Mouse (Mus musculus): Measurements from ENCODE around the gene Xirp2. TPM values are rescaled to one million over a fixed set of nuclear protein-coding genes. Genes with fewer than 3 reads are reported as not detected.

The Xirp2 gene
- polyA plus RNA-seq, 1 experiment from 2014 or later = not detected

GRCm38 (mm10) chr2:67539426-67539825 lies 93.6 kb downstream of the Xirp2 start:
- Histone ChIP-seq H3K27me3 (ENCODE audit: control insufficient read depth, insufficient read depth, low read length) (no peaks in the 10 kb centered on the region), H3K4me1 (replicated peaks; ENCODE audit: control insufficient read depth, insufficient read depth, low read length) (no peaks in the 10 kb centered on the region), H3K4me3 (replicated peaks; ENCODE audit: low read length) (no peak overlapping the region), H3K36me3 (replicated peaks; ENCODE audit: control insufficient read depth, insufficient read depth) (no peaks in the 10 kb centered on the region), H3K9ac (no peak overlapping the region), H3K27ac (no peak overlapping the region), H3K9me3 (ENCODE audit: control insufficient read depth, low read length) (no peaks in the 10 kb centered on the region), H3K4me2 (replicated peaks) (no peak overlapping the region)
- DNase-seq (ENCODE audit: low spot score) = no peak
- 85% methylated on average over 6 of the region's 6 CpGs for WGBS
- no peak for ATAC-seq (ENCODE audit: low FRiP score)

DNA sequence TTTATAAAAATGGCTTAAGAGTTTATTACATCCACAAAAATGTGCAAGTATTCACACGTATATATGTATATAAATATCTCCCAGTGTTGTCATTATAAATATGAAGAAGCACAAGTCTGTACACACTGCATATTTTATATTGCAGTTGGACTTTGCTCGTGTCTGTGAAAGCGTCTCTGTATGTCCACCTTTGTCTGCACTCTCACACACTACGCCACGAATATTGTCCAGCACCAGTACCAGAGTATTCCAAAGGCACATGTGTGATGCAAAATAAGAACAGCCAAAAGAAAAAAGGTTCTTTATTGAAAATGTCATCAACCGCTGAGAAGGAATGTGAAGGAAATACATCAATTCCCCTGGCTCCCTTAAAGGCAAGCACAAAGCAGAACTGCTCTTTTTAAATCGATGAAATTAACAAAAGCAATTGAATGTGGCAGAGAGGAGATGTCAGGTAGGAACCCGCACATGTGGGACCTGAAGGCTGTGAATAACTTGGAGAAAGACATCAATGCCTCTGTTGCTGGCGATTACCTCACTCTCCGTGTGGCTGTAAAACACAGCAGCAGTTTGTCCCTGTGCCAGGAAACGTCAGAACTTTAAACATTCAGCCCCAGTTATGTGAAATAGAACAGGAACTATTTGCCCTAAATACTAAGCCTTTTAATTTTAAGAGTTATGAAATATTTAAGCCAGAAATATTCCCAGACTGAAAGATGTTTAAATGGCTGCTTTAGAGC lies 96.3 kb downstream of the Xirp2 start:
- Histone ChIP-seq H3K9me3 (ENCODE audit: control insufficient read depth, low read length) (no peaks in the 10 kb centered on the region), H3K36me3 (replicated peaks; ENCODE audit: control insufficient read depth, insufficient read depth) (no peaks in the 10 kb centered on the region), H3K4me1 (replicated peaks; ENCODE audit: control insufficient read depth, insufficient read depth, low read length) (no peaks in the 10 kb centered on the region), H3K27me3 (ENCODE audit: control insufficient read depth, insufficient read depth, low read length) (no peaks in the 10 kb centered on the region), H3K9ac (0 out of 2 replicates have a peak overlapping the region, but pooled peaks have one; percentile 9), H3K4me2 (replicated peaks) (peak overlapping the region; percentile 1; the same call in 1 of the 2 replicates), H3K27ac (no peak overlapping the region), H3K4me3 (replicated peaks; ENCODE audit: low read length) (no peak overlapping the region)
- DNase-seq (ENCODE audit: low spot score) (peak; percentile 38), ATAC-seq (ENCODE audit: low FRiP score) (no peak)
- 40% methylated on average over 11 of the region's 11 CpGs for WGBS

GRCm38 (mm10) chr2:67544426-67544825 lies 98.6 kb downstream of the Xirp2 start:
- ATAC-seq (ENCODE audit: low FRiP score) = no peak
- 70% methylated on average over 8 of the region's 8 CpGs for WGBS

GRCm38 (mm10) chr2:67564851-67565479 lies 119.2 kb downstream of the Xirp2 start:
- H3K9me3 ChIP-seq (ENCODE audit: control insufficient read depth, low read length) = no peaks in the 10 kb centered on the region
- H3K4me2 ChIP-seq (replicated peaks) = peak overlapping the region; percentile 83
- no peaks in the 10 kb centered on the region for H3K27me3 ChIP-seq (ENCODE audit: control insufficient read depth, insufficient read depth, low read length)
- peaks cover 12% of the 10 kb centered on the region for H3K4me1 ChIP-seq (replicated peaks; ENCODE audit: control insufficient read depth, insufficient read depth, low read length)
- 2% methylated on average over 23 of the region's 23 CpGs for WGBS
- H3K27ac ChIP-seq = peak overlapping the region; percentile 98
- DNase-seq (ENCODE audit: low spot score) = peak; percentile 70
- ATAC-seq (ENCODE audit: low FRiP score) = peak; percentile 86
- peak overlapping the region; percentile 65 for H3K4me3 ChIP-seq (replicated peaks; ENCODE audit: low read length)
- peak overlapping the region; percentile 83 for H3K9ac ChIP-seq
- H3K36me3 ChIP-seq (replicated peaks; ENCODE audit: control insufficient read depth, insufficient read depth) = no peaks in the 10 kb centered on the region

More at GRCm38 (mm10) chr2:67544426-67544825, 98.6 kb downstream of the Xirp2 start:
- H3K9me3 ChIP-seq (ENCODE audit: control insufficient read depth, low read length) = no peaks in the 10 kb centered on the region
- no peak overlapping the region for H3K4me3 ChIP-seq (replicated peaks; ENCODE audit: low read length)
- H3K4me1 ChIP-seq (replicated peaks; ENCODE audit: control insufficient read depth, insufficient read depth, low read length) = no peaks in the 10 kb centered on the region
- H3K27ac ChIP-seq = no peak overlapping the region
- H3K4me2 ChIP-seq (replicated peaks) = no peak overlapping the region
- H3K36me3 ChIP-seq (replicated peaks; ENCODE audit: control insufficient read depth, insufficient read depth) = no peaks in the 10 kb centered on the region
- no peak overlapping the region for H3K9ac ChIP-seq
- DNase-seq (ENCODE audit: low spot score) = no peak
- no peaks in the 10 kb centered on the region for H3K27me3 ChIP-seq (ENCODE audit: control insufficient read depth, insufficient read depth, low read length)

DNA sequence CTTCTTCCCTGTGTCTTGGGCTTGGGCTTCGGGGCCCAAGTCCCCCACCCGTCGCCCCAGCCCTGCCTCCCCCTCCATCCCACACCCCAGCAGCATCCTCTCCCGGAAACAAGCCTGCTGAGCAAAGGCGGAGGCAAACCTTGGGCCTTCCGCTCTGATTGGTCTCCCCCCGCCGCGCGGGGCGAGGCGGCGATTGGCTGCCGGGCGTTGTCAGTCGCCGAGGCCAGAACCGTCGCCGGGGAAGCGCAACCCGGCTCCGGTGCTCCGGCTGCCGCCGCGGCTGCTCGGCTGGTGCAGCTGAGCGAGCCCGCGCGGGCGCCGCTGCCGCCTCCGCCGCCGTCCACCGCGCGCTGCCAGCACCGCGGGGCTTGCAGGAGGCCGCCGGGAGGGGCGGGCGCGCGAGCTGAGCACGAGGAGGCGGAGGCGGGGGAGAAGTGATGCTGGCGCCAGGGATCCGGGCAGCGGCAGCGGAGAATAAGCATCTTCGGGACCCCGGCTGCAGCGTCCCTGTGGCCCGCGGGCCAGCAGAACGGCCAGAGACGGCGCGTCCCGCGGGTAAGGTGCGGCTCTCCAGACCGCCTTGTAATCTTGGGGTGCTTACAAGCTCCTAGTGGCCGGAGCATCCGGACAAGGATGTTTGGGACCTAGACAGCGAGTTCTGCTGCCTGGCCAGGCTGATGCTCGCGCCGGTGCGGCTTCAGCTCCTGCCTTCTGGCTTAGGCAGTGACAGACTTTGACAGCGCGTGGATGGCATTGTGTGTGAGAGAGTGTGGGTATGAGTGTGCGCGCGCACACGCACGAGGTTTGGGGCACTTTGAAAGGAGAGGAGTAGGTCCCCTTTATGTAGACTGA lies 119.9 kb downstream of the Xirp2 start, which contains the start of gene B3galt1:
Gene B3galt1 (plus strand): TSS at position 392 of the 852 bp plus-strand sequence.
- H3K4me1 ChIP-seq (replicated peaks; ENCODE audit: control insufficient read depth, insufficient read depth, low read length) = peaks cover 12% of the 10 kb centered on the region
- H3K9me3 ChIP-seq (ENCODE audit: control insufficient read depth, low read length) = no peaks in the 10 kb centered on the region
- H3K36me3 ChIP-seq (replicated peaks; ENCODE audit: control insufficient read depth, insufficient read depth) = no peaks in the 10 kb centered on the region
- DNase-seq (ENCODE audit: low spot score) (peak; percentile 90), ATAC-seq (ENCODE audit: low FRiP score) (peak; percentile 98)
- no peaks in the 10 kb centered on the region for H3K27me3 ChIP-seq (ENCODE audit: control insufficient read depth, insufficient read depth, low read length)
- H3K4me2 ChIP-seq (replicated peaks) = peak within 1 kb of the TSS; percentile 83
- H3K27ac ChIP-seq = peak within 1 kb of the TSS; percentile 98
- H3K9ac ChIP-seq = peak within 1 kb of the TSS; percentile 83
- peak within 1 kb of the TSS; percentile 65 for H3K4me3 ChIP-seq (replicated peaks; ENCODE audit: low read length)
- under 1% methylated on average over 83 of the region's 83 CpGs for WGBS

DNA sequence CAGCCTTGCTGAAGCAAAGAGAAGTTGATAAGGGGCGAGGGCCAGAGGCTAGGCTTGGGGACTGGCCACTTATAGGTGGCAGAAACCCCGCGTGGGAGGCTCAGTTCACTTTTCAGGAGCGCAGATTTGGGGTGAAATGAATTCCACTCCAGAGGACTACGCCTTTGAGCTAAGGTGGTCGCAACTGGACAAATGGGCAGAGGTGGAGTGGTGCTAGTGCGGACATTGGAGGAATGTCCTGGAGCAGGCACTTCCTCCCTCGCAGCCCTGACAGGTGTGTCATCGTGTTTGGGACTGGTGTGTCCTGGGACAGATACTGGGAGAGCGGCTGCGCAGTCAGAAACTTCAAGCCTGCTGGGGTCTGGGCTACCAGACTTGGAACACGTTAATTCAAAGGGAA lies 120.8 kb downstream of the Xirp2 start:
- no peak for ATAC-seq (ENCODE audit: low FRiP score)
- under 1% methylated on average over 12 of the region's 12 CpGs for WGBS
- no peak for DNase-seq (ENCODE audit: low spot score)

GRCm38 (mm10) chr2:67567141-67567680 lies 121.4 kb downstream of the Xirp2 start:
- no peaks in the 10 kb centered on the region for H3K27me3 ChIP-seq (ENCODE audit: control insufficient read depth, insufficient read depth, low read length)
- 14% methylated on average over 8 of the region's 8 CpGs for WGBS
- peak overlapping the region; percentile 65 for H3K4me3 ChIP-seq (replicated peaks; ENCODE audit: low read length)
- DNase-seq (ENCODE audit: low spot score) (no peak), ATAC-seq (ENCODE audit: low FRiP score) (no peak)
- no peaks in the 10 kb centered on the region for H3K9me3 ChIP-seq (ENCODE audit: control insufficient read depth, low read length)
- H3K4me1 ChIP-seq (replicated peaks; ENCODE audit: control insufficient read depth, insufficient read depth, low read length) = peaks cover 12% of the 10 kb centered on the region
- peak overlapping the region; percentile 83 for H3K9ac ChIP-seq
- H3K4me2 ChIP-seq (replicated peaks) = peak overlapping the region; percentile 83
- no peak overlapping the region for H3K27ac ChIP-seq
- no peaks in the 10 kb centered on the region for H3K36me3 ChIP-seq (replicated peaks; ENCODE audit: control insufficient read depth, insufficient read depth)

More for the DNA sequence above, 120.8 kb downstream of the Xirp2 start:
- Histone ChIP-seq H3K9me3 (ENCODE audit: control insufficient read depth, low read length) (no peaks in the 10 kb centered on the region), H3K4me3 (replicated peaks; ENCODE audit: low read length) (peak overlapping the region; percentile 65), H3K27ac (peak overlapping the region; percentile 98), H3K9ac (peak overlapping the region; percentile 83), H3K4me2 (replicated peaks) (peak overlapping the region; percentile 83), H3K27me3 (ENCODE audit: control insufficient read depth, insufficient read depth, low read length) (no peaks in the 10 kb centered on the region), H3K4me1 (replicated peaks; ENCODE audit: control insufficient read depth, insufficient read depth, low read length) (peaks cover 12% of the 10 kb centered on the region), H3K36me3 (replicated peaks; ENCODE audit: control insufficient read depth, insufficient read depth) (no peaks in the 10 kb centered on the region)
